Mouse (Mus musculus) liver, postnatal 0 days (tissue): Measurements from ENCODE around the gene Phf13. TPM values are rescaled to one million over a fixed set of nuclear protein-coding genes. Genes with fewer than 3 reads are reported as not detected.
A peak's percentile ranks its signal among the peaks of the same experiment; 100 is the strongest.

Experiments
- ATAC-seq: fragments of 200-750 bp; cut with Nextera tagmentation; 2 replicates; pipeline ENCODE4 v1.8.0; 2017; ENCODE audit warnings: mild to moderate bottlenecking, moderate library complexity
- DNase-seq: peaks from one replicate; pipeline ENCODE4 v3.0.0-alpha.2; 2016
- H3K27ac ChIP-seq: fragments of 300-500 bp; sonication (generic); 2 replicates; pipeline ENCODE4 v1.5.1; 2014; ENCODE audit warnings: antibody characterized with exemption, moderate library complexity, mild to moderate bottlenecking, low read depth
- H3K27me3 ChIP-seq: fragments of 300-500 bp; sonication (generic); 2 replicates; pipeline ENCODE4 v1.6.1; 2014; ENCODE audit warnings: low read length, control low read depth, mixed read lengths; ENCODE audit not compliant: insufficient read depth
- H3K36me3 ChIP-seq: fragments of 300-500 bp; sonication (generic); replicated peaks from 2 replicates; pipeline ENCODE4 v1.6.1; 2014; ENCODE audit warnings: mild to moderate bottlenecking, control low read depth, low read length, moderate library complexity, mixed read lengths; ENCODE audit not compliant: insufficient read depth
- H3K4me1 ChIP-seq: fragments of 300-500 bp; sonication (generic); 2 replicates; pipeline ENCODE4 v1.6.1; 2014; ENCODE audit warnings: antibody characterized with exemption, mild to moderate bottlenecking, control low read depth; ENCODE audit not compliant: insufficient read depth
- H3K4me2 ChIP-seq: fragments of 300-500 bp; sonication (generic); 2 replicates; pipeline ENCODE4 v1.6.1; 2014; ENCODE audit warnings: low read depth, mild to moderate bottlenecking, low read length, moderate library complexity, mixed read lengths
- H3K4me3 ChIP-seq: fragments of 300-500 bp; sonication (generic); 2 replicates; pipeline ENCODE4 v1.5.1; 2014; ENCODE audit warnings: low read depth, low read length
- H3K9ac ChIP-seq: fragments of 300-500 bp; sonication (generic); replicated peaks from 2 replicates; pipeline ENCODE4 v1.6.1; 2014; ENCODE audit warnings: mild to moderate bottlenecking, moderate library complexity
- H3K9me3 ChIP-seq: fragments of 300-500 bp; sonication (generic); 2 replicates; pipeline ENCODE4 v1.6.1; 2016; ENCODE audit warnings: mild to moderate bottlenecking, control low read depth, low read length, mixed read lengths
- CTCF ChIP-seq: sonication (generic); IDR thresholded peaks from 2 replicates; pipeline ENCODE4 v1.5.1; 2016; ENCODE audit warnings: antibody characterized with exemption, low read depth
- EP300 ChIP-seq: IDR thresholded peaks from 2 replicates; pipeline ENCODE4 v1.6.1; 2016; ENCODE audit warnings: antibody characterized with exemption, low read depth, mild to moderate bottlenecking
- WGBS: fragments of 180-500 bp; shearing (Covaris S2); extraction: QIAGEN DNeasy Blood & Tissue Kit; methylation state at CpG from one replicate; pipeline ENCODE4 v1.1.7; 2014; ENCODE audit not compliant: insufficient replicate concordance; 5-methylcytosine and 5-hydroxymethylcytosine counted together
- polyA plus RNA-seq: library from polyadenylated mRNA; unstranded; fragments of >200 nt; fragmentation: Nextera tagmentation; extraction: Ambion mirVana; gene quantifications from 2 replicates; pipeline ENCODE4 v1.2.1, GENCODE M21; 2015

Phf13 gene
- polyA plus RNA-seq, 1 experiment from 2014 or later: 3.6 TPM

GRCm38 (mm10) chr4:152028456-152028855 lies 32.4 kb upstream of the Phf13 start:
- H3K9me3 ChIP-seq: no peaks in the 10 kb centered on the region
- no peak overlapping the region for H3K9ac ChIP-seq
- peak overlapping the region; percentile 61; the same call in 1 of the 2 replicates for H3K4me3 ChIP-seq

GRCm38 (mm10) chr4:152027524-152027923 lies 31.5 kb upstream of the Phf13 start, which contains the start of gene Zbtb48:
Gene Zbtb48, minus strand, starts transcription at chr4:152027671.
- no peaks in the 10 kb centered on the region for H3K9me3 ChIP-seq
- peak within 1 kb of the TSS; percentile 87 for H3K27ac ChIP-seq
- WGBS: 5% methylated on average over 29 of the region's 35 CpGs
- H3K9ac ChIP-seq: peak within 1 kb of the TSS; percentile 75
- H3K4me2 ChIP-seq: peak within 1 kb of the TSS; percentile 98
- peak; percentile 96 for ATAC-seq
- H3K4me1 ChIP-seq: peaks cover 31% of the 10 kb centered on the region
- H3K27me3 ChIP-seq: no peaks in the 10 kb centered on the region
- peaks cover 9% of the 10 kb centered on the region; the same call in 1 of the 2 replicates for H3K36me3 ChIP-seq
- DNase-seq: peak; percentile 97
- H3K4me3 ChIP-seq: peak within 1 kb of the TSS; percentile 61
- TF ChIP-seq CTCF (no peak), EP300 (no peak)

More at GRCm38 (mm10) chr4:152028456-152028855, 32.4 kb upstream of the Phf13 start:
- TF ChIP-seq EP300: no peak
- no peak for TF ChIP-seq CTCF
- Histone ChIP-seq H3K27ac (no peak overlapping the region), H3K36me3 (0 out of 2 replicates have a peak, but pooled peaks cover 5% of the 10 kb centered on the region), H3K4me1 (peaks cover 31% of the 10 kb centered on the region), H3K27me3 (no peaks in the 10 kb centered on the region), H3K4me2 (peak overlapping the region; percentile 98)
- WGBS: 72% methylated on average over 15 of the region's 15 CpGs
- ATAC-seq: no peak
- DNase-seq: no peak

- WGBS: 3% methylated on average over 35 of the region's 41 CpGs
- no peaks in the 10 kb centered on the region for H3K9me3 ChIP-seq
- peak overlapping the region; percentile 98 for H3K4me2 ChIP-seq
- H3K4me1 ChIP-seq: peaks cover 31% of the 10 kb centered on the region
- peak overlapping the region; percentile 61 for H3K4me3 ChIP-seq
- H3K27ac ChIP-seq: peak overlapping the region; percentile 87
- H3K9ac ChIP-seq: peak overlapping the region; percentile 75
- DNase-seq (peak; percentile 77), ATAC-seq (peak; percentile 75)
- peaks cover 12% of the 10 kb centered on the region for H3K36me3 ChIP-seq
- TF ChIP-seq CTCF (peak; percentile 19; the same call in 1 of the 2 replicates), EP300 (no peak)
- H3K27me3 ChIP-seq: no peaks in the 10 kb centered on the region
Observed at GRCm38 (mm10) chr4:152026751-152027508, 30.9 kb upstream of the Phf13 start.

- no peak for TF ChIP-seq CTCF
- no peak for TF ChIP-seq EP300
- Histone ChIP-seq H3K4me3 (no peak overlapping the region), H3K4me2 (0 out of 2 replicates have a peak overlapping the region, but pooled peaks have one; percentile 4), H3K36me3 (peaks cover 35% of the 10 kb centered on the region), H3K4me1 (peaks cover 31% of the 10 kb centered on the region), H3K27me3 (no peaks in the 10 kb centered on the region), H3K9me3 (no peaks in the 10 kb centered on the region), H3K9ac (no peak overlapping the region), H3K27ac (no peak overlapping the region)
- DNase-seq (no peak), ATAC-seq (no peak)
- WGBS: 89% methylated on average over 11 of the region's 11 CpGs
Observed at GRCm38 (mm10) chr4:152024525-152024924, 28.5 kb upstream of the Phf13 start.

GRCm38 (mm10) chr4:152022506-152022905 lies 26.4 kb upstream of the Phf13 start:
- Histone ChIP-seq H3K9ac (no peak overlapping the region), H3K4me2 (no peak overlapping the region), H3K36me3 (peaks cover 43% of the 10 kb centered on the region), H3K4me3 (no peak overlapping the region), H3K27ac (no peak overlapping the region), H3K9me3 (no peaks in the 10 kb centered on the region), H3K27me3 (no peaks in the 10 kb centered on the region), H3K4me1 (peaks cover 21% of the 10 kb centered on the region)
- no peak for TF ChIP-seq CTCF
- no peak for TF ChIP-seq EP300
- ATAC-seq: no peak
- 79% methylated on average over 8 of the region's 8 CpGs for WGBS
- DNase-seq: no peak

- no peak overlapping the region for H3K9ac ChIP-seq
- no peak for TF ChIP-seq EP300
- TF ChIP-seq CTCF: peak; percentile 43; the same call in 1 of the 2 replicates
- no peak for ATAC-seq
- H3K4me3 ChIP-seq: no peak overlapping the region
- no peaks in the 10 kb centered on the region for H3K9me3 ChIP-seq
- H3K4me1 ChIP-seq: peaks cover 17% of the 10 kb centered on the region
- H3K36me3 ChIP-seq: peaks cover 43% of the 10 kb centered on the region
- no peak overlapping the region for H3K27ac ChIP-seq
- H3K27me3 ChIP-seq: no peaks in the 10 kb centered on the region
- H3K4me2 ChIP-seq: no peak overlapping the region
- DNase-seq: no peak
- 82% methylated on average over 12 of the region's 12 CpGs for WGBS
Observed at GRCm38 (mm10) chr4:152021568-152022097, 25.6 kb upstream of the Phf13 start.
